Mouse (Mus musculus): ENCODE data around the gene Rnf10. TPM values are rescaled to one million over a fixed set of nuclear protein-coding genes. Genes with fewer than 3 reads are reported as not detected.

Gene Rnf10
- polyA plus RNA-seq, 1 experiment from 2014 or later = 208 TPM

DNA sequence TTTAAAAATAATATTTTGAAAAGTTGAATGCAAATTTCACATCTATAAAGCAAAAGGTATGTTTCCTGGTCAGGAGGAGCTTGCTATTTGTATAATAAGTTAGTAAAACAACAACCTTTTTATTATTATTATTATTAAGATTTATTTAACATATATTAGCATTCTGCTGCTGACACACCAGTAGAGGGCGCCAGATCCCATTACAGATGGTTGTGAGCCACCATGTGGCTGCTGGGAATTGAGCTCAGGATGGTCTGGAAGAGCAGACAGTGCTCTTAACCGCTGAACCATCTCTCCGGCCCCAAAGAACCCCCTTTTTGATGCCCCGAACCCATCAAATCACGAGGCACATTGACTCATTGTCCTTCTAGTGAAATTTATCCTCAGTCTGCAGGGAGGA lies 65.5 kb downstream of the Rnf10 start:
- H3K4me3 ChIP-seq = no peak overlapping the region
- ATAC-seq (ENCODE audit: low FRiP score, low read depth) = no peak
- no peak overlapping the region for H3K9ac ChIP-seq (replicated peaks)
- no peaks in the 10 kb centered on the region for H3K36me3 ChIP-seq
- WGBS = 60% methylated on average over 5 of the region's 5 CpGs
- no peak overlapping the region for H3K27ac ChIP-seq (replicated peaks)
- no peaks in the 10 kb centered on the region for H3K9me3 ChIP-seq
- peaks cover 20% of the 10 kb centered on the region for H3K4me1 ChIP-seq
- peaks cover 39% of the 10 kb centered on the region for H3K27me3 ChIP-seq
- no peak overlapping the region for H3K4me2 ChIP-seq (replicated peaks)

DNA sequence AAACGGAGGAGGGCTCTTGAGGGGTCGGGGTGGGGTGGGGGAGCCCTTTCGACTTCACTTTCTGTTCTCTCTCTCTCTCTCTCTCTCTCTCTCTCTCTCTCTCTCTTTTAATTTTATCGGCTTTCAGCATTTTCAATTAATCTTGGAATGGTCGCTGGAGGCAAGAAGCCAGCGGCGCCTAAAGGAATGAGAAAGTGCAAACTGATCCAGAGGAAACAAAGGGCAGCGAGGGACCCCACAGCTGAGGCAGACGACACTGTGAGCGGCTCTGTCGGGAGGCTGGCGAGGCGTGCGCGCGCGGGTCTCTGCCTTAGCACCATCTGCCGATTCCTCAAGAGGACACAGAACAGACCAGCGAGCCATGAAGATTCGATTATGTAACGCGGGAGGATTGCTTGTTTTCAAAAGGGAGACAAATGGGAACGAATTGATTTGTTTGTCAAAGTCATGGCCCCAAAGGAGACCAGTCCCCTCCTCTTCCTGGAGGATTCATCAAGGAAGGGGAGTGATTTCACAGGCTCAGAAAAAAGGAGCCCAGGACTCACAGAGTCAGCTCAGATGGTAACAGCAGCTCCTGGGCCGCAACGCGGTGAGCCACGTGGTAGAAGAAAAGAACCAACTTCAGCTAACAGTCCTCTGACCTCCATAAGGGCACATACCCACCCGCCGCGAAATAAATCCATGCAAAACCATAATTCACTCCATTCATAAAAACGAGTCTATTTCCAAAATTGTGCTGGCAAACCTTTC lies 68.0 kb downstream of the Rnf10 start:
- ATAC-seq (ENCODE audit: low FRiP score, low read depth) = peak; percentile 95; the same call in 1 of the 2 replicates
- WGBS = 3% methylated on average over 31 of the region's 31 CpGs
- Histone ChIP-seq H3K27me3 (peaks cover 31% of the 10 kb centered on the region), H3K36me3 (no peaks in the 10 kb centered on the region), H3K4me3 (peak overlapping the region; percentile 23), H3K4me1 (peaks cover 20% of the 10 kb centered on the region), H3K4me2 (replicated peaks) (peak overlapping the region; percentile 51), H3K9ac (replicated peaks) (peak overlapping the region; percentile 46), H3K27ac (replicated peaks) (peak overlapping the region; percentile 63), H3K9me3 (no peaks in the 10 kb centered on the region)

DNA sequence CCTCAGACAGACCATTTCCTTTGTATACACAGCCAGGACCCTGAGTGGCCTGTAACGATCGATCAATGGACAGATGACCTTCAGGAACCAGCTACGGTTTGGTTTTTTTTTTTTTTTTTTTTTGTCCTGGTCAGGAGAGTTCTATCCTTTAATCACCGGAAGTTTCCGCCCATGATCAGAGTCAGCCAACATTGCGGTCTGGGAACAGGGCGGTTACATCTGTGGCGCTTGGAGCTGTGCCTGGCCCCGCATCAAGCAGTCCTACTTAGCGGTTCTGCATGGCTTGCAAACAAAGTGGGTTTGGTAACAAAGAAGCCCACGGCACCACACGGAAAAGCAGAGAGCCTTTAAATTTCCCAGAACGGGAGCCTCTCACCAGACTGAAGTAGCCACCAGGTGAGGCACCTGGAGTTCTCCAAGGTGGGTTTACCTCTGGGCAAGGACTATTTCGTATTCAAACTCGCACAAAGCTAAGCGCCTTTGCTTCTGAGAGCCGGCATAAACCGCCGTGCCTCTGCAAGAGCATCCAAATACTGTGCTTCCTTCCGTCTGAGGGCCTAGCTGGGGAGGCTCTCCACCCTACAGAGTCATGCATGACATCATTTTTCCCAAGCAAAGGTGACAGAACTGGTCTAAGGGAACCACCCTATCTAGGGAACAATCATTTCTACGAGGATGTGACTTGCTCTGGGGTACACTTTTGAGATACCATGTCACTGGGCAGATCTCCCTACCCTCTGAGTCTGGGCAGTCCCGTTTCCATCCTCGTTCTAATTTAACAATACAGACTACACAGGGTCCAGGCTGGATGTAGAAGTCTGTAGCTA lies 68.8 kb downstream of the Rnf10 start:
- 10% methylated on average over 23 of the region's 23 CpGs for WGBS
- H3K9me3 ChIP-seq = no peaks in the 10 kb centered on the region
- peak overlapping the region; percentile 51 for H3K4me2 ChIP-seq (replicated peaks)
- peak overlapping the region; percentile 46 for H3K9ac ChIP-seq (replicated peaks)
- H3K27me3 ChIP-seq = peaks cover 31% of the 10 kb centered on the region
- H3K27ac ChIP-seq (replicated peaks) = peak overlapping the region; percentile 63
- no peaks in the 10 kb centered on the region for H3K36me3 ChIP-seq
- H3K4me1 ChIP-seq = peaks cover 20% of the 10 kb centered on the region
- ATAC-seq (ENCODE audit: low FRiP score, low read depth) = peak; percentile 78
- peak overlapping the region; percentile 23 for H3K4me3 ChIP-seq

- H3K4me3 ChIP-seq = peak overlapping the region; percentile 71
- peaks cover 30% of the 10 kb centered on the region for H3K4me1 ChIP-seq
- H3K27me3 ChIP-seq = peaks cover 84% of the 10 kb centered on the region
- H3K27ac ChIP-seq (replicated peaks) = no peak overlapping the region
- peak overlapping the region; percentile 100 for H3K4me2 ChIP-seq (replicated peaks)
- no peaks in the 10 kb centered on the region for H3K36me3 ChIP-seq
- peak; percentile 49; the same call in 1 of the 2 replicates for ATAC-seq (ENCODE audit: low FRiP score, low read depth)
- H3K9ac ChIP-seq (replicated peaks) = peak overlapping the region; percentile 73; the same call in 1 of the 2 replicates
- no peaks in the 10 kb centered on the region for H3K9me3 ChIP-seq
- WGBS = 5% methylated on average over 12 of the region's 12 CpGs
These were observed 78.0 kb downstream of the Rnf10 start for GRCm38 (mm10) chr5:115194626-115195221.

GRCm38 (mm10) chr5:115193669-115194625 lies 78.8 kb downstream of the Rnf10 start, which contains the start of gene Cabp1:
Gene Cabp1 (minus strand): TSS chr5:115194381.
- Histone ChIP-seq H3K4me3 (peak within 1 kb of the TSS; percentile 71), H3K27me3 (peaks cover 91% of the 10 kb centered on the region), H3K4me2 (replicated peaks) (peak within 1 kb of the TSS; percentile 100), H3K9me3 (no peaks in the 10 kb centered on the region), H3K9ac (replicated peaks) (peak within 1 kb of the TSS; percentile 73), H3K4me1 (peaks cover 30% of the 10 kb centered on the region), H3K27ac (replicated peaks) (0 out of 2 replicates have a peak within 1 kb of the TSS, but pooled peaks have one; percentile 35), H3K36me3 (no peaks in the 10 kb centered on the region)
- peak; percentile 47 for ATAC-seq (ENCODE audit: low FRiP score, low read depth)
- WGBS = 1% methylated on average over 98 of the region's 116 CpGs

- WGBS = under 1% methylated on average over 34 of the region's 34 CpGs
- Histone ChIP-seq H3K4me3 (peak overlapping the region; percentile 71), H3K27ac (replicated peaks) (no peak overlapping the region), H3K9me3 (no peaks in the 10 kb centered on the region), H3K4me2 (replicated peaks) (peak overlapping the region; percentile 100), H3K4me1 (peaks cover 30% of the 10 kb centered on the region), H3K9ac (replicated peaks) (peak overlapping the region; percentile 73), H3K36me3 (no peaks in the 10 kb centered on the region), H3K27me3 (peaks cover 93% of the 10 kb centered on the region)
- no peak for ATAC-seq (ENCODE audit: low FRiP score, low read depth)
These were observed 79.5 kb downstream of the Rnf10 start for GRCm38 (mm10) chr5:115193226-115193625.

GRCm38 (mm10) chr5:115192828-115193195 lies 79.9 kb downstream of the Rnf10 start:
- H3K4me2 ChIP-seq (replicated peaks) = peak overlapping the region; percentile 100
- H3K36me3 ChIP-seq = no peaks in the 10 kb centered on the region
- H3K9me3 ChIP-seq = no peaks in the 10 kb centered on the region
- no peak overlapping the region for H3K27ac ChIP-seq (replicated peaks)
- no peak for ATAC-seq (ENCODE audit: low FRiP score, low read depth)
- peaks cover 31% of the 10 kb centered on the region for H3K4me1 ChIP-seq
- peaks cover 94% of the 10 kb centered on the region for H3K27me3 ChIP-seq
- peak overlapping the region; percentile 71 for H3K4me3 ChIP-seq
- 13% methylated on average over 7 of the region's 7 CpGs for WGBS
- peak overlapping the region; percentile 73; the same call in 1 of the 2 replicates for H3K9ac ChIP-seq (replicated peaks)

DNA sequence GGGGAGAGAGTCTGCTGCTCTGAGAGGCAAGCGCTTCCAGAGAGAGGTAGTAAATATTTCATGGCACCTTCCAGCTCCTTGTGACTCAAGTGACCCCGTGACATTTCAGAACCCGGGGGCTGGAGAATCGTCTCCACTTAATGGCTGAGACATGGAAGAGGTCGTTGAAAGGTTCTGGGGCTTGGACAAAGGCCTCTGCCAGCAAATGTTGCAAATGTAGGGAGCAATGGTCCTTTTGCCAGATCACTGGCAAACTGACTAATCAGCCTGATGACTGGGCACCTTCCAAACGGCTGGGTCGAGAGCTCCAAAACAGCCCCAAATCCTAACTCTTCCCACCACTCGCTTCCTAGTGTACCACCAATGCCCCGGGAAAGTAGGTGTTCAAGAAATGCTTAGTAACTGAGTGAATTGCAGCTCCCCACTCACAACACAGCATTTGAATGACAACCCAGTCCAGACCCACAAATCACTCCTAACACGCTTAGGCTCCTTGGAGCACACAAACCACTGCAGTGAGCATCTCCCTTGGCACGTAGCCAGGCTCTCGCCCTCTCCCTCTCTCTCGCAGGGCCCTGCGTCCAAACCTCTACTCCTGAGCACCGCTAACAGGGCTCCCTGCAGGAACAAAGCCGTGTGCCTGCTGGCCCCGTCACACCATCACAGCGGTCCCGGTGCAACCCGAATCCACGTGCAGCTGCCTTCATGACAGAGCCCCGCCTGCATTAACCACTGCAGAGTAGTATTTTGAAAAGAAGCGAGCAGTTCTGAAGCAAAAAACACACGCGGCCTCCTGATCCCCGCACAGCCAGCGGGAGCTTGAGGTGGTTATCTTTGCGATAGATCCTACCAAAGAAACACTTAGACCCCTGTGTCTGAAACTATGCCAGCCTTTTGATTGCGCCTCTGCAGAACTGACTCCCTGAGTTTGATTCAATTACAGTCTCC lies 80.5 kb downstream of the Rnf10 start:
- no peak overlapping the region for H3K9ac ChIP-seq (replicated peaks)
- no peak for ATAC-seq (ENCODE audit: low FRiP score, low read depth)
- no peak overlapping the region for H3K27ac ChIP-seq (replicated peaks)
- H3K4me3 ChIP-seq = peak overlapping the region; percentile 71
- H3K4me2 ChIP-seq (replicated peaks) = peak overlapping the region; percentile 100
- H3K9me3 ChIP-seq = no peaks in the 10 kb centered on the region
- peaks cover 36% of the 10 kb centered on the region for H3K4me1 ChIP-seq
- H3K36me3 ChIP-seq = no peaks in the 10 kb centered on the region
- WGBS = 8% methylated on average over 29 of the region's 29 CpGs
- H3K27me3 ChIP-seq = peaks cover 97% of the 10 kb centered on the region

Measured in midbrain, embryonic 12.5 days (tissue).